In the genomic region with DNA sequence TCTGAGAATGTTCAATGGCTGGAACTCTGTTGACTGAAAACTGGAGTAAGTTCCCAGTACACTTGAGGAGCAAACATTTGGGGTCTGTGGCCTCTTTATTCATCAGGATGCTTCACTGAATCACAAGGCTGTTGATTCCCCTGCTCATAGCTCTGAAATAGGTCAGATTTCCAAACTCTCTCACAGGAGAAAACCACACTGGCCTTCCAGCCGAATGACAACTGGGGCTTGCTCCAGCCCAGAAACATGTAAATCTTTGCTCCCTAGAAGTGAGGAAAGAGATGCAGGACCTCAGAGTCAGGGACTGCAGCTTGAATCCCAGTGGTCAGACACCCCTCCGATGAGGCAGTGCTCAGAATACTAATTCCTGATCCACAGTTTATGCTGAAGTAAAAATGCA, we compare ENCODE assay signal across 25 mouse cellular contexts. TPM values are rescaled to one million over a fixed set of nuclear protein-coding genes. Genes with fewer than 3 reads are reported as not detected.
DNase-seq lines count a peak whose midpoint lies in the region; ATAC-seq and TF ChIP-seq lines count a peak whose summit lies in the region.
"Had no signal": no experiment of that assay in that cellular context is flagged by ENCODE, and none has a peak within 500 bp of the region (broad histone marks: within the 10 kb centered on the region; RNA-seq: fewer than 3 reads in every experiment).

No protein-coding gene starts in this region.

- H3K9ac ChIP-seq in ES-Bruce4 (ENCODE audit: low read depth, poor library complexity, severe bottlenecking), result no peak overlapping the region
- no peak overlapping the region for H3K9ac ChIP-seq in forebrain, embryonic 15.5 days (replicated peaks)
- H3K9ac ChIP-seq: embryonic facial prominence, embryonic 12.5 days; forebrain, embryonic 13.5 days had no signal

- no peak overlapping the region for H3K4me2 ChIP-seq in forebrain, embryonic 15.5 days (replicated peaks)
- H3K4me2 ChIP-seq: embryonic facial prominence, embryonic 12.5 days; forebrain, embryonic 13.5 days had no signal

- H3K27me3 ChIP-seq in ES-Bruce4 (ENCODE audit: control insufficient read depth, insufficient read depth, low read length, poor library complexity, severe bottlenecking), result no peaks in the 10 kb centered on the region
- no peaks in the 10 kb centered on the region for H3K27me3 ChIP-seq in forebrain, embryonic 15.5 days
- H3K27me3 ChIP-seq: CH12.LX; embryonic facial prominence, embryonic 12.5 days; forebrain, embryonic 13.5 days; Patski had no signal

- no peak overlapping the region for H3K4me3 ChIP-seq in ES-Bruce4 (ENCODE audit: low read depth, low read length)
- H3K4me3 ChIP-seq in forebrain, embryonic 15.5 days, result no peak overlapping the region
- H3K4me3 ChIP-seq: embryonic facial prominence, embryonic 10.5 days; embryonic facial prominence, embryonic 12.5 days; forebrain, embryonic 13.5 days; gastrocnemius, adult 2 months had no signal

- H3K4me1 ChIP-seq in ES-Bruce4 (ENCODE audit: control insufficient read depth, insufficient read depth, low read length), result peaks cover 3% of the 10 kb centered on the region
- H3K4me1 ChIP-seq in forebrain, embryonic 15.5 days, result no peaks in the 10 kb centered on the region
- H3K4me1 ChIP-seq: embryonic facial prominence, embryonic 10.5 days; embryonic facial prominence, embryonic 12.5 days; forebrain, embryonic 13.5 days had no signal

- no peak for TF ChIP-seq EP300 in ES-Bruce4 (IDR thresholded peaks at IDR 0.05; ENCODE audit: insufficient read depth, low read depth, low read length)

- peak; percentile 64 for DNase-seq in adrenal gland, adult 2 months
- no peak for DNase-seq in adrenal gland, postnatal 10 days
- DNase-seq in adrenal gland, postnatal 14 days, result peak; percentile 36
- no peak for DNase-seq in adrenal gland, postnatal 4 days (ENCODE audit: low spot score in 2 of 2)
- DNase-seq: B cell, adult 2 months; cerebellum, adult 11-12 months; cerebellum, adult 2 months; cerebellum, adult 9-10 months; cerebellum, postnatal 10 days; cerebellum, postnatal 25 days; gastrocnemius, adult 2 months had no signal

- H3K27ac ChIP-seq in ES-Bruce4 (ENCODE audit: insufficient read depth, low read length), result peak overlapping the region; percentile 19; the same call in 1 of the 2 replicates
- no peak overlapping the region for H3K27ac ChIP-seq in forebrain, embryonic 15.5 days (replicated peaks)
- H3K27ac ChIP-seq: embryonic facial prominence, embryonic 10.5 days; embryonic facial prominence, embryonic 12.5 days; forebrain, embryonic 13.5 days; gastrocnemius, adult 2 months had no signal

- 85% methylated on average over 2 of the region's 2 CpGs for WGBS in forebrain, embryonic 15.5 days

- no peak for TF ChIP-seq CTCF in ES-Bruce4 (IDR thresholded peaks at IDR 0.05; ENCODE audit: low read depth, low read length)

- no peak for ATAC-seq in forebrain, embryonic 15.5 days (replicated peaks)
- ATAC-seq: activated CD4-positive, CD25-positive, alpha-beta regulatory T cell, adult 4 months; CD4-positive, CD25-positive, alpha-beta regulatory T cell, adult 4 months; forebrain, embryonic 13.5 days; forebrain, embryonic 16.5 days; Patski had no signal

- H3K9me3 ChIP-seq in ES-Bruce4 (replicated peaks; ENCODE audit: control insufficient read depth, insufficient read depth, low read length, poor library complexity, severe bottlenecking), result no peaks in the 10 kb centered on the region
- no peaks in the 10 kb centered on the region for H3K9me3 ChIP-seq in forebrain, embryonic 15.5 days
- H3K9me3 ChIP-seq: embryonic facial prominence, embryonic 10.5 days; embryonic facial prominence, embryonic 12.5 days; forebrain, embryonic 13.5 days had no signal

- no peak for TF ChIP-seq POLR2A in ES-Bruce4 (IDR thresholded peaks at IDR 0.05; ENCODE audit: insufficient read depth, low read length)

- no peaks in the 10 kb centered on the region for H3K36me3 ChIP-seq in ES-Bruce4 (ENCODE audit: control insufficient read depth, insufficient read depth, low read length, poor library complexity, severe bottlenecking)
- no peaks in the 10 kb centered on the region for H3K36me3 ChIP-seq in forebrain, embryonic 15.5 days
- H3K36me3 ChIP-seq: embryonic facial prominence, embryonic 10.5 days; embryonic facial prominence, embryonic 12.5 days had no signal

RNA-seq across cellular contexts. Expression of a gene that starts 7.4 kb away (rescaled TPM):
- 10 to 100 TPM; 53.9 to 72.0 TPM for total RNA-seq in adrenal gland, adult 2 months (2021)
- polyA plus RNA-seq in adrenal gland, adult 2 months (2012; rRNA removed), result 1.1 and 3.6 TPM in 2 replicates
- total RNA-seq in adrenal gland, postnatal 10 days (2021), result 10 to 100 TPM; 59.4 to 60.0 TPM
- 59.5 and 65.7 TPM in 2 replicates for total RNA-seq in adrenal gland, postnatal 14 days (2021)
- 10 to 100 TPM; 55.4 to 63.4 TPM for total RNA-seq in adrenal gland, postnatal 4 days (2021)
- 157 and 172 TPM in 2 replicates for polyA plus RNA-seq in ES-Bruce4 (2011; ENCODE audit: insufficient read depth, insufficient read length, low read depth, missing spikeins)
- 72.0 and 78.7 TPM in 2 replicates for polyA plus RNA-seq in forebrain, embryonic 15.5 days (2015; fragmentation: Nextera tagmentation; extraction: Ambion mirVana)

RNA-seq across cellular contexts. Expression of a gene that starts 50.6 kb away (rescaled TPM):
- not detected for total RNA-seq in adrenal gland, adult 2 months (2021)
- not detected in 2 replicates for polyA plus RNA-seq in adrenal gland, adult 2 months (2012; rRNA removed)
- total RNA-seq in adrenal gland, postnatal 10 days (2021), result not detected
- total RNA-seq in adrenal gland, postnatal 14 days (2021), result not detected in 2 replicates
- total RNA-seq in adrenal gland, postnatal 4 days (2021), result not detected
- not detected in 2 replicates for polyA plus RNA-seq in ES-Bruce4 (2011; ENCODE audit: insufficient read depth, insufficient read length, low read depth, missing spikeins)
- not detected in 2 replicates for polyA plus RNA-seq in forebrain, embryonic 15.5 days (2015; fragmentation: Nextera tagmentation; extraction: Ambion mirVana)
- total RNA-seq: CH12.LX; ES-E14; gastrocnemius, adult 2 months; MEL had no signal
- polyA plus RNA-seq: CD4-positive, CD25-positive, alpha-beta regulatory T cell, adult 4 months; cerebellum, adult 2 months; embryonic facial prominence, embryonic 10.5 days; forebrain, embryonic 11.5 days; forebrain, embryonic 13.5 days; forebrain, embryonic 16.5 days; Patski had no signal

RNA-seq across cellular contexts. Expression of a gene that starts 55.3 kb away (rescaled TPM):
- not detected for total RNA-seq in adrenal gland, adult 2 months (2021)
- not detected in 2 replicates for polyA plus RNA-seq in adrenal gland, adult 2 months (2012; rRNA removed)
- total RNA-seq in adrenal gland, postnatal 10 days (2021), result not detected
- total RNA-seq in adrenal gland, postnatal 14 days (2021), result not detected in 2 replicates
- total RNA-seq in adrenal gland, postnatal 4 days (2021), result not detected
- not detected in 2 replicates for polyA plus RNA-seq in ES-Bruce4 (2011; ENCODE audit: insufficient read depth, insufficient read length, low read depth, missing spikeins)
- not detected in 2 replicates for polyA plus RNA-seq in forebrain, embryonic 15.5 days (2015; fragmentation: Nextera tagmentation; extraction: Ambion mirVana)
- total RNA-seq: CH12.LX; ES-E14; gastrocnemius, adult 2 months; MEL had no signal
- polyA plus RNA-seq: activated CD4-positive, CD25-positive, alpha-beta regulatory T cell, adult 4 months; CD4-positive, CD25-positive, alpha-beta regulatory T cell, adult 4 months; cerebellum, adult 2 months; cortical plate, adult 2 months; embryonic facial prominence, embryonic 10.5 days; embryonic facial prominence, embryonic 12.5 days; forebrain, embryonic 11.5 days; forebrain, embryonic 13.5 days; forebrain, embryonic 16.5 days; Patski had no signal

Comparison
In these comparisons a context has a peak if more than half of its experiments do, and no peak if none do; other contexts are left out.
1. DNase-seq: peak in adrenal gland, adult 2 months (single experiment) and adrenal gland, postnatal 14 days (single experiment); none in adrenal gland, postnatal 10 days (single experiment) and adrenal gland, postnatal 4 days (0 of 2).